Mouse (Mus musculus): Measurements from ENCODE around the gene Rspo3.

Gene Rspo3

GRCm38 (mm10) chr10:29432935-29433453, 102.7 kb downstream of the Rspo3 start:
- DNase-seq = no peak

GRCm38 (mm10) chr10:29426660-29427059, 109.0 kb downstream of the Rspo3 start:
- no peak for DNase-seq

- DNase-seq = no peak
These were observed 111.1 kb downstream of the Rspo3 start for GRCm38 (mm10) chr10:29424571-29424970.

- DNase-seq = no peak
These were observed 121.3 kb downstream of the Rspo3 start for GRCm38 (mm10) chr10:29414361-29414760.

GRCm38 (mm10) chr10:29402656-29403268, 132.9 kb downstream of the Rspo3 start:
- no peak for DNase-seq

All from lung, postnatal 4 days (tissue).